Mouse (Mus musculus) ES-E14 (cell line): ENCODE measurements around the gene Gm49337. TPM values are rescaled to one million over a fixed set of nuclear protein-coding genes. Genes with fewer than 3 reads are reported as not detected.

Experiments
- DNase-seq: peaks from one replicate; pipeline ENCODE4 v3.0.0-alpha.2; 2013; ENCODE audit warnings: low read depth, low spot score
- H3K27ac ChIP-seq: 2 replicates; pipeline ENCODE4 v1.5.1; 2012; ENCODE audit warnings: low read depth, mild to moderate bottlenecking, low read length, moderate library complexity, mixed read lengths; ENCODE audit not compliant: poor library complexity, insufficient read depth, severe bottlenecking
- H3K36me3 ChIP-seq: 2 replicates; pipeline ENCODE4 v1.6.1; 2012; ENCODE audit warnings: mild to moderate bottlenecking, low read length, moderate library complexity, mixed read lengths; ENCODE audit not compliant: control insufficient read depth, poor library complexity, insufficient read depth, severe bottlenecking
- H3K4me1 ChIP-seq, 2 experiments: fragments of 150-350 bp in 1 of 2; sonication (generic) in 1 of 2; 2 replicates each; pipeline ENCODE4 v1.6.1; 2012; ENCODE audit warnings: low read length in 2 of 2, mild to moderate bottlenecking in 1 of 2, mixed read lengths in 1 of 2; ENCODE audit not compliant: control insufficient read depth in 2 of 2, insufficient read depth in 2 of 2, poor library complexity in 1 of 2
- H3K4me3 ChIP-seq, 2 experiments: fragments of 150-350 bp in 1 of 2; sonication (generic) in 1 of 2; 2 replicates each; pipeline ENCODE4 v1.5.1; 2012; ENCODE audit warnings: low read length in 2 of 2, low read depth in 1 of 2, mild to moderate bottlenecking in 1 of 2, mixed read lengths in 1 of 2; ENCODE audit not compliant: insufficient read depth in 1 of 2, poor library complexity in 1 of 2, severe bottlenecking in 1 of 2
- H3K9ac ChIP-seq: 2 replicates; pipeline ENCODE4 v1.6.1; 2012; ENCODE audit warnings: low read depth, mild to moderate bottlenecking, low read length, mixed read lengths; ENCODE audit not compliant: poor library complexity, insufficient read depth, severe bottlenecking
- H3K9me3 ChIP-seq: fragments of 150-350 bp; sonication (generic); 2 replicates; pipeline ENCODE4 v1.6.1; 2012; ENCODE audit warnings: low read depth, mild to moderate bottlenecking, low read length; ENCODE audit not compliant: control insufficient read depth, insufficient read depth
- CHD2 ChIP-seq: IDR thresholded peaks from 2 replicates; pipeline ENCODE4 v1.6.1; 2014; ENCODE audit warnings: mild to moderate bottlenecking, low read depth, low read length, inconsistent platforms
- HCFC1 ChIP-seq: IDR thresholded peaks from 2 replicates; pipeline ENCODE4 v1.6.1; 2012; ENCODE audit warnings: low read length, inconsistent platforms, borderline replicate concordance; ENCODE audit not compliant: insufficient read depth
- MAFK ChIP-seq: IDR thresholded peaks from 2 replicates; pipeline ENCODE4 v1.6.1; 2014; ENCODE audit warnings: mild to moderate bottlenecking, low read depth, low read length, inconsistent platforms; ENCODE audit not compliant: insufficient read depth
- ZC3H11A ChIP-seq: IDR thresholded peaks from 2 replicates; pipeline ENCODE4 v1.6.1; 2012; ENCODE audit warnings: low read depth, mild to moderate bottlenecking, inconsistent platforms, low read length, borderline replicate concordance
- ZNF384 ChIP-seq: IDR thresholded peaks from 2 replicates; pipeline ENCODE4 v1.6.1; 2012; ENCODE audit warnings: low read depth, low read length, inconsistent platforms
- in situ Hi-C, 2 experiments: fragments of 600-800 bp; cut with MboI; formaldehyde crosslinking; loops; one replicate each; pipeline ENCODE4 v1.15.1; 2025; ENCODE audit warnings: low sequenced_read_pairs in 2 of 2, inconsistent platforms in 1 of 2; ENCODE audit not compliant: unreplicated experiment in 2 of 2
- total RNA-seq: library from RNA; depleted of rRNA; stranded (reverse); fragments of 300-350 nt; gene quantifications from 2 replicates; pipeline ENCODE4 v1.2.3, GENCODE M21; 2012; rRNA removed

Gene Gm49337
- total RNA-seq, 1 experiment: 1.0 TPM

- no peak for DNase-seq
- Histone ChIP-seq H3K9me3 (no peaks in the 10 kb centered on the region), H3K4me1 (no peaks in the 10 kb centered on the region), H3K36me3 (peaks cover 16% of the 10 kb centered on the region), H3K9ac (no peak overlapping the region), H3K27ac (no peak overlapping the region), H3K4me3 (no peak overlapping the region)
- no peak for TF ChIP-seq ZNF384
- no peak for TF ChIP-seq HCFC1
- TF ChIP-seq ZC3H11A: no peak
- no peak for TF ChIP-seq MAFK
- TF ChIP-seq CHD2: no peak
- in situ Hi-C loops: no loop called here
Measured at GRCm38 (mm10) chr4:116317575-116317974, 144.4 kb downstream of the Gm49337 start.

- TF ChIP-seq ZC3H11A: no peak
- TF ChIP-seq ZNF384: no peak
- TF ChIP-seq MAFK: no peak
- no peak for TF ChIP-seq CHD2
- no peak for TF ChIP-seq HCFC1
- DNase-seq: no peak
- H3K4me3 ChIP-seq: no peak overlapping the region
Measured at GRCm38 (mm10) chr4:116322127-116322526, 148.9 kb downstream of the Gm49337 start.

GRCm38 (mm10) chr4:116329256-116329655 is 156.1 kb downstream of the Gm49337 start:
- in situ Hi-C loops: no loop called here
- no peak overlapping the region for H3K4me3 ChIP-seq
- no peaks in the 10 kb centered on the region for H3K4me1 ChIP-seq
- no peaks in the 10 kb centered on the region for H3K9me3 ChIP-seq
- H3K27ac ChIP-seq: no peak overlapping the region
- no peak overlapping the region for H3K9ac ChIP-seq
- peaks cover 2% of the 10 kb centered on the region; the same call in 1 of the 2 replicates for H3K36me3 ChIP-seq
- DNase-seq: no peak
- TF ChIP-seq ZNF384: no peak
- TF ChIP-seq HCFC1: no peak
- TF ChIP-seq ZC3H11A: no peak
- TF ChIP-seq MAFK: no peak
- TF ChIP-seq CHD2: no peak

More at GRCm38 (mm10) chr4:116322127-116322526, 148.9 kb downstream of the Gm49337 start:
- Histone ChIP-seq H3K9me3 (no peaks in the 10 kb centered on the region), H3K36me3 (peaks cover 10% of the 10 kb centered on the region), H3K27ac (no peak overlapping the region), H3K4me1 (no peaks in the 10 kb centered on the region), H3K9ac (no peak overlapping the region)
- in situ Hi-C loops: no loop called here

- Histone ChIP-seq H3K4me1 (no peaks in the 10 kb centered on the region), H3K27ac (no peak overlapping the region), H3K9ac (no peak overlapping the region), H3K4me3 (0 out of 4 replicates have a peak overlapping the region, but pooled peaks of 1 of the 2 experiments have one; percentile 24), H3K9me3 (no peaks in the 10 kb centered on the region), H3K36me3 (no peaks in the 10 kb centered on the region)
- DNase-seq: peak; percentile 4
- TF ChIP-seq HCFC1 (no peak), CHD2 (peak; percentile 61; the same call in 1 of the 2 replicates)
- in situ Hi-C loops: no loop called here
Measured at GRCm38 (mm10) chr4:116336294-116336693, 163.1 kb downstream of the Gm49337 start.

- no peak overlapping the region for H3K9ac ChIP-seq
- DNase-seq: peak; percentile 31
- in situ Hi-C loops: no loop called here
Measured at GRCm38 (mm10) chr4:116342119-116342518, 168.9 kb downstream of the Gm49337 start.

More at GRCm38 (mm10) chr4:116342119-116342518, 168.9 kb downstream of the Gm49337 start:
- Histone ChIP-seq H3K4me3 (no peak overlapping the region), H3K36me3 (no peaks in the 10 kb centered on the region), H3K4me1 (no peaks in the 10 kb centered on the region), H3K9me3 (no peaks in the 10 kb centered on the region), H3K27ac (no peak overlapping the region)
- TF ChIP-seq ZNF384 (no peak), ZC3H11A (peak; percentile 50; the same call in 1 of the 2 replicates), CHD2 (no peak), MAFK (no peak), HCFC1 (no peak)

Other genes starting within 250 kb of the Gm49337 start
- gene Dmbx1, start 233.5 kb upstream of the Gm49337 start, total RNA-seq: 0.11 and 0.18 TPM in 2 replicates
- 5.9 and 15.5 TPM in 2 replicates for gene Faah, start 155.5 kb upstream of the Gm49337 start, total RNA-seq
- 24.8 and 36.8 TPM in 2 replicates for gene Nsun4, start 119.5 kb upstream of the Gm49337 start, total RNA-seq
- 405 and 420 TPM in 2 replicates for gene Uqcrh, start 98.3 kb upstream of the Gm49337 start, total RNA-seq
- 32.2 and 42.0 TPM in 2 replicates for gene Lrrc41, start 98.1 kb upstream of the Gm49337 start, total RNA-seq
- gene Rad54l, start 49.7 kb upstream of the Gm49337 start, total RNA-seq: 36.2 and 38.6 TPM in 2 replicates
- 48.6 and 51.5 TPM in 2 replicates for gene Pomgnt1, start 49.5 kb upstream of the Gm49337 start, total RNA-seq
- 0.49 and 0.95 TPM in 2 replicates for gene Lurap1, start 22.0 kb upstream of the Gm49337 start, total RNA-seq
- 1.7 and 3.0 TPM in 2 replicates for gene Tspan1, start 5.8 kb upstream of the Gm49337 start, total RNA-seq
- not detected in 2 replicates for gene 1700042G07Rik, start within 50 bp of the Gm49337 start, total RNA-seq
- gene Pik3r3, start 48.2 kb downstream of the Gm49337 start, total RNA-seq: 5.4 and 7.8 TPM in 2 replicates